Mouse (Mus musculus) kidney, postnatal 0 days (tissue): ENCODE measurements around the gene Pdzk1ip1. TPM values are rescaled to one million over a fixed set of nuclear protein-coding genes. Genes with fewer than 3 reads are reported as not detected.

Experiments used
- ATAC-seq: fragments of 200-750 bp; cut with Nextera tagmentation; replicated peaks from 2 replicates; pipeline ENCODE4 v1.8.0; 2017; ENCODE audit warnings: low read depth, moderate number of reproducible peaks, moderate TSS enrichment, moderate library complexity; ENCODE audit not compliant: low FRiP score
- DNase-seq: peaks from one replicate; pipeline ENCODE4 v3.0.0-alpha.2; 2016; ENCODE audit warnings: low spot score
- H3K27ac ChIP-seq: fragments of 300-500 bp; sonication (generic); 2 replicates; pipeline ENCODE4 v1.5.1; 2014; ENCODE audit warnings: mild to moderate bottlenecking
- H3K27me3 ChIP-seq: fragments of 300-500 bp; sonication (generic); 2 replicates; pipeline ENCODE4 v1.6.1; 2014; ENCODE audit warnings: low read length, mixed read lengths; ENCODE audit not compliant: insufficient read depth
- H3K36me3 ChIP-seq: fragments of 300-500 bp; sonication (generic); 2 replicates; pipeline ENCODE4 v1.6.1; 2014; ENCODE audit warnings: low read length, mixed read lengths; ENCODE audit not compliant: insufficient read depth
- H3K4me1 ChIP-seq: fragments of 300-500 bp; sonication (generic); replicated peaks from 2 replicates; pipeline ENCODE4 v1.6.1; 2014; ENCODE audit warnings: antibody characterized with exemption, low read length, mixed read lengths; ENCODE audit not compliant: insufficient read depth
- H3K4me2 ChIP-seq: fragments of 300-500 bp; sonication (generic); 2 replicates; pipeline ENCODE4 v1.6.1; 2014; ENCODE audit warnings: mild to moderate bottlenecking, low read length, moderate library complexity, mixed read lengths
- H3K4me3 ChIP-seq: fragments of 300-500 bp; sonication (generic); replicated peaks from 2 replicates; pipeline ENCODE4 v1.5.1; 2014; ENCODE audit warnings: low read depth, low read length
- H3K9ac ChIP-seq: fragments of 300-500 bp; sonication (generic); 2 replicates; pipeline ENCODE4 v1.6.1; 2014; ENCODE audit warnings: low read depth, low read length
- H3K9me3 ChIP-seq: fragments of 300-500 bp; sonication (generic); replicated peaks from 2 replicates; pipeline ENCODE4 v1.6.1; 2016; ENCODE audit warnings: low read length, inconsistent platforms, mixed read lengths
- CTCF ChIP-seq: IDR thresholded peaks from 2 replicates; pipeline ENCODE4 v1.5.1; 2016; ENCODE audit warnings: antibody characterized with exemption, low read depth, mild to moderate bottlenecking, moderate library complexity
- WGBS: fragments of 180-500 bp; shearing (Covaris S2); extraction: QIAGEN DNeasy Blood & Tissue Kit; methylation state at CpG from one replicate; pipeline ENCODE4 v1.1.7; 2014; 5-methylcytosine and 5-hydroxymethylcytosine counted together
- polyA plus RNA-seq: library from polyadenylated mRNA; unstranded; fragments of >200 nt; fragmentation: Nextera tagmentation; extraction: Ambion mirVana; gene quantifications from 2 replicates; pipeline ENCODE4 v1.2.1, GENCODE M21; 2015

Pdzk1ip1 gene
- polyA plus RNA-seq, 1 experiment from 2014 or later = 681 TPM

DNA sequence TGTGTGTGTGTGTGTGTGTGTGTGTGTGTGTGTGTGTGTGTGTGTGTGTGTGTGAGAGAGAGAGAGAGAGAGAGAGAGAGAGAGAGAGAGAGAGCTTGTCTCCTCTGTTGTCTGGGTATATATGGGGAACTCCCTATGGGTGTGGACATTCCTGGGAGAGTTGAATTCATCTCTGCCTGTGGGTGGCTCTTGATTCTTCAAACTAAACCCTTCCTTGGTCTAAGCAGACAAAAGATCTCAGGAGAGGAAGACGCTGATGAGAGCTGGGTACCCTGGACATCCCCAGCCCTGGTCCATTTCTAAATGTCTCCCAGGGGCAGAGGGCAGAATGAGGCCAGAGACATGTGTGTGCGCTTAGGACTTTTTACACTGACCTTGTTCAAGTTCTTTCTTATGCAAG is 5.5 kb downstream of the Pdzk1ip1 start:
- H3K9me3 ChIP-seq = no peaks in the 10 kb centered on the region
- no peaks in the 10 kb centered on the region for H3K36me3 ChIP-seq
- H3K9ac ChIP-seq = no peak overlapping the region
- ATAC-seq (no peak), DNase-seq (no peak)
- no peaks in the 10 kb centered on the region for H3K27me3 ChIP-seq
- 91% methylated on average over 2 of the region's 2 CpGs for WGBS
- H3K27ac ChIP-seq = 0 out of 2 replicates have a peak overlapping the region, but pooled peaks have one; percentile 76
- no peak overlapping the region for H3K4me3 ChIP-seq
- no peak for TF ChIP-seq CTCF
- H3K4me1 ChIP-seq = peaks cover 4% of the 10 kb centered on the region; the same call in 1 of the 2 replicates
- H3K4me2 ChIP-seq = no peak overlapping the region

DNA sequence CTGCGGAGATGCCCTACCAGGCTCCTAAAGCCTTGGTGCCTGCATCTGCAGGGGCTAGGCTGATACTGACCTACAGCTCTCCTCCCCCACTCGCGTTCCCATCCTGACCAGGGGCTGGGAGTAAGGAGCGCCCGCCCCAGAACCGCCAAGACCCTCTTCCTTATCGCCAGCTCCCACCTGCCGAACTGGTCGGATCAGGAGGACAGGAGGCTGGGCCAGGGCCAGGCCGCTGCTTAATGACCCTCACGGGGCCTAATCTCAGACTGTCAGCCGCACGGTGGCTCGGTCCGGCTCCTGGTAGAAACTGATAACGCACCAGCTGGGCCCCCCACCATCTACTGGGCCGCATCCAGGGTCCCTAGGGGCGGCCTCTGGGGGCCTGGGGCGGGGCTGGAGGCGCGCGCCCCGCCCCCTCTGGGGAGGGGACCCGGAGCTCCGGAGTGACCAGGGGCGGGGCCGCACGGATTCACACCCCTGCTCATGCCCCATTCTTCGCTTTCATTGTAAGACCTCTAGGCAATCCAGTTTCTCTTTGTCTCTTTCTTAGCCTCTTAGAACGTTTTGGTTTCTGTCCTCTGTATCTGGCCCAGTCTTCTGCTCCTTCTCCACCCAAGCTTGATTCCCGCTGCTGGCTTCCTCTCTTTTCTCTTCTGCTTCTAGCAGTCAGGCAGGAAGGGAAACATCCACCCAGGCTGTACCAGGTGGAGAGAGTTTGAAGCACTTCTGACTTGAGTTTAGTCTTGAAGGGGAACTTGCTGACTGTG is 7.3 kb downstream of the Pdzk1ip1 start:
- H3K4me1 ChIP-seq = peaks cover 4% of the 10 kb centered on the region; the same call in 1 of the 2 replicates
- ATAC-seq = peak; percentile 68
- DNase-seq = peak; percentile 40

DNA sequence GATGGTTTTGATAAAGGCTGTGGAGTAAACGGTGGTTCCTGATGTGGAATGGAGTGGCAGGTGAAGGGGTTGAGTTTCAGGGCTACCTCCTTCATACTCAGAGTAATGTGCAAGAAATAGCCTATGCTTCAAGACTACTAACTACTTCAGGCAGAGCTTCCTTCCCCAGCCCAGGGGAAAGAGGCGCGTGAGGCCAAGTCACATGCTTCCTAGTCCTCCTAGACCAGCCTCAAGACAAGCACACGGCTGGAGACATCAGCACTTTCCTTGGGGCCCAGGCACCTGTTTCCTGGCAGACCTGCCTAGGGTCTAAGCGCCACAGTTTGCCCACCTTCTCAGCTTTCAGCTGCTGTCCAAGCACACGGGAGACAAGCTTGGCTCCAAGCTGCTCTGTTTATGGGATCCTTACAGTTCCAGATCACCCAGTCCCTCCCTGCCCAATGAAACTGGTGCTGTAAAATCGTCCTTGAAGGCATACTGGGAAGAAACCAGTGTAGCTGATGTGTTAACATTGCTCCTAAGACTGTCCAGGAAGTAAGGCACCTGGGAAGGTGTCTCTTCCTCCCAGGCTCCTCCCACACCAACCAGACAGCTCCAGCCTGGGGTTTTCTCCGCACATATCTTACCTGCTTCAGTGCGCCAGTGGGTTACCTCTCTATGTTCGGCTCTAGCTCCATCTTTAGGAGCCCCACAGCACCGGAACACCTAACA is 8.1 kb downstream of the Pdzk1ip1 start:
- WGBS = 13% methylated on average over 11 of the region's 11 CpGs
- H3K4me3 ChIP-seq = peak overlapping the region; percentile 42; the same call in 1 of the 2 replicates
- DNase-seq (peak; percentile 21), ATAC-seq (peak; percentile 15; the same call in 1 of the 2 replicates)
- H3K27ac ChIP-seq = peak overlapping the region; percentile 83
- H3K4me1 ChIP-seq = peaks cover 4% of the 10 kb centered on the region; the same call in 1 of the 2 replicates
- H3K4me2 ChIP-seq = peak overlapping the region; percentile 93
- H3K36me3 ChIP-seq = no peaks in the 10 kb centered on the region
- peak overlapping the region; percentile 54; the same call in 1 of the 2 replicates for H3K9ac ChIP-seq
- H3K27me3 ChIP-seq = no peaks in the 10 kb centered on the region
- no peaks in the 10 kb centered on the region for H3K9me3 ChIP-seq
- TF ChIP-seq CTCF = no peak

More for the DNA sequence above, 7.3 kb downstream of the Pdzk1ip1 start:
- peak overlapping the region; percentile 83 for H3K27ac ChIP-seq
- H3K9ac ChIP-seq = peak overlapping the region; percentile 54; the same call in 1 of the 2 replicates
- H3K4me2 ChIP-seq = peak overlapping the region; percentile 93
- peak overlapping the region; percentile 42 for H3K4me3 ChIP-seq
- no peaks in the 10 kb centered on the region for H3K36me3 ChIP-seq
- TF ChIP-seq CTCF = no peak
- no peaks in the 10 kb centered on the region for H3K27me3 ChIP-seq
- WGBS = under 1% methylated on average over 31 of the region's 31 CpGs
- no peaks in the 10 kb centered on the region for H3K9me3 ChIP-seq

DNA sequence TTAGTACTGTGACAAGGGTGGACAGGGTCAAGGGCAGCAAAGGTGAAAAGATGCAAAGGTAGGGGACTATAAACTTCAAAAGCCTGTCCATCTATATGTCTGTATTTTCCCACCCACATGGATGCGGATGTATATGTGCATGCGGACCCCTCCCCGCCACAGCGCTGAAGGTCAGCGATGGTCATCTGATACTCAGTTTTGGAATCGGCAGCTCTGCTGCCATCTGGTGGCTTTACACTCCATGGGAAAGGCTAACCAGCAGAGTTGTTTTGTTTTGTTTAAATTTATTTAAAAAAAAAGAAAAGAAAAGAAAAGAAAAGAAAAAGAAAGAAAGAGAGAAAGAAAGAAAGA is 8.6 kb downstream of the Pdzk1ip1 start:
- Histone ChIP-seq H3K4me3 (no peak overlapping the region), H3K27ac (peak overlapping the region; percentile 83), H3K4me2 (peak overlapping the region; percentile 93), H3K36me3 (no peaks in the 10 kb centered on the region), H3K4me1 (peaks cover 4% of the 10 kb centered on the region; the same call in 1 of the 2 replicates), H3K9me3 (no peaks in the 10 kb centered on the region), H3K27me3 (no peaks in the 10 kb centered on the region), H3K9ac (no peak overlapping the region; the same call in 1 of the 2 replicates)
- peak; percentile 73 for TF ChIP-seq CTCF
- 0% methylated on average over 6 of the region's 6 CpGs for WGBS
- ATAC-seq = no peak
- DNase-seq = peak; percentile 53

DNA sequence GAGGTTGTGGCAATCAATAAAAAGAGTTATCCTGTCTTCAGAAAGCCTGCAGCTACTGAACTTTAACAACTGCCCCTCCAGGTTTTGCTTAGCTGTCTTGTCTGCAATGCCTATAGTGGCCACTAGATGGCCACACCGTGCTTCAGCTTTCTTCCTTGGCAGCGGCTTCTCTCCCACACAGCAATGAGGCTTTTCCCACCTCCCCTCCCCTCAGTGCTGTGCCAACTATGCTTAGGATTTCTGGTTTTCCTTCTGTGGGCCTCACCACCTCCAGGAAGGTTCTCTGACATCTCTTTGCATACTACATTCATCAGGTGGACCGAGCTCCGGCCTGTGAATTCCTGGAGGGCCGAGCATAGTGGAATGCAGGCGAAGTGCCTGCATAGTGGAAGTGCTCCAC is 13.2 kb downstream of the Pdzk1ip1 start:
- Histone ChIP-seq H3K27ac (no peak overlapping the region), H3K9me3 (no peaks in the 10 kb centered on the region), H3K4me1 (0 out of 2 replicates have a peak, but pooled peaks cover 4% of the 10 kb centered on the region), H3K36me3 (no peaks in the 10 kb centered on the region), H3K27me3 (no peaks in the 10 kb centered on the region), H3K4me2 (0 out of 2 replicates have a peak overlapping the region, but pooled peaks have one; percentile 27), H3K9ac (no peak overlapping the region), H3K4me3 (no peak overlapping the region)
- TF ChIP-seq CTCF = peak; percentile 95
- DNase-seq = peak; percentile 86
- 29% methylated on average over 6 of the region's 6 CpGs for WGBS
- ATAC-seq = peak; percentile 55; the same call in 1 of the 2 replicates

DNA sequence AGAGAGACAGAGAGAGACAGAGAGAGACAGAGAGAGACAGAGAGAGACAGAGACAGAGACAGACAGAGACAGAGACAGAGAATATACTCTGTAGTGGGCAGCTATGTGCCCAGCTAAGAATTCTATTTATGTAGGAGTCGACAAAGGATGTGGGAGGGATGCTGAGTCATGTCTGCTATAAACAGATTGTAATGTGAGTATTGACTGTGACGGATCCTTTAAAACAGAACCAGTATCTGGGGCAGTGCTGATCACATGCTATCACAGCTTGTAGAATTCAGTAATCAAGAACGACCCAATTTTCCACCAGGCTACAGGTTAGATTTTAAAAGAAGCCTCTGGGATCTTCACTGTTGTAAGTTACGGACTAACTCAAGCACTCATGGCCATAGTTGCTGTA is 15.0 kb downstream of the Pdzk1ip1 start:
- Histone ChIP-seq H3K4me2 (no peak overlapping the region), H3K4me3 (no peak overlapping the region), H3K4me1 (no peaks in the 10 kb centered on the region), H3K36me3 (no peaks in the 10 kb centered on the region), H3K27ac (no peak overlapping the region), H3K9ac (no peak overlapping the region), H3K27me3 (no peaks in the 10 kb centered on the region), H3K9me3 (no peaks in the 10 kb centered on the region)
- no peak for TF ChIP-seq CTCF
- no peak for ATAC-seq
- no peak for DNase-seq
- 45% methylated on average over 4 of the region's 4 CpGs for WGBS
